Mouse (Mus musculus): ENCODE measurements around the gene Tab2. TPM values are rescaled to one million over a fixed set of nuclear protein-coding genes. Genes with fewer than 3 reads are reported as not detected.

Tab2 gene
- polyA plus RNA-seq (2016; fragmentation: Nextera tagmentation; extraction: Ambion mirVana), result 20.2 and 21.5 TPM in 2 replicates

DNA sequence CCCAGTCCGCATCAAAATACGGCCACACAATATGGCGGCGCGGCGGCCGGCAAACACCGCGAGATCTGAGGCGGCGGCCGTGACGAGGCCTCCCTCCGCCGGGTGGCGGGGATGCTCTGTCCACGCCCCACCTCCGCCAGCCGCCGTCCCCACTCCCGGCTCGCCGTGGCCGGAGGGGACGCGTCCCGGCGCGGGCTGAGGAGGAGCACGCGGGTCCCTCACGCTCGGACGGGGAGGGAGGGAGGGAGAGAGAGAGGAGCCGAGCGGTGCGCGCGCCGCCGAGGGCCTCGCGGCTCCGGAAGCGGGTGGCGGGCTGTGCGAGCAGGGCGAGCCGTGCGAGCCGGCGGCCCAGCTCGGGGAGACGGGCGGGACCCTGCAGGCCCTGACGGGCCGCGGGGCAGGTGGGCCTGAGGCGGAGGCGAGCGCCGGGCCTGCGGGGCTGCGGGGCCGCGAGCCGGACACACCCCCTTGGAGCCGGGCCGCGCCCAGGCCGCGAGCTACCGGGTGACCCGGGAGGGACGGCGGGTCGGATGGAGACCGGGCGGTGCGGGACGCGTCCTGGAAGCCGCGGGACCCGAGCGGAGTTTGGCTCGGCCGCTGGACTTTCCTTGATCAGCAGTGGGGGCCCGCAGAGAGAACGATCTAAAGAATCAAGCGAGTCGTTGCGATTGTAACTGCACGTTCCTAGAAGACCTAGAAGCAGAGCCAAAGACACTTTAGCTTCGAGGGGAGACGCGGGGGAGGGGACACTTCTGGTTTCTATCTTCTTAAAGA lies at the start of gene Tab2:
Tab2 (minus strand) TSS at position 3 of the 774 bp plus-strand sequence.
- H3K4me3 ChIP-seq, result peak within 1 kb of the TSS; percentile 98
- H3K36me3 ChIP-seq, result no peaks in the 10 kb centered on the region
- H3K4me2 ChIP-seq (replicated peaks), result peak within 1 kb of the TSS; percentile 85
- ATAC-seq (ENCODE audit: low FRiP score, low read depth), result peak; percentile 96
- peak within 1 kb of the TSS; percentile 99 for H3K9ac ChIP-seq (replicated peaks)
- H3K27me3 ChIP-seq, result no peaks in the 10 kb centered on the region
- peak within 1 kb of the TSS; percentile 100 for H3K27ac ChIP-seq (replicated peaks)
- H3K9me3 ChIP-seq, result no peaks in the 10 kb centered on the region
- WGBS, result under 1% methylated on average over 75 of the region's 97 CpGs
- H3K4me1 ChIP-seq, result peaks cover 18% of the 10 kb centered on the region

DNA sequence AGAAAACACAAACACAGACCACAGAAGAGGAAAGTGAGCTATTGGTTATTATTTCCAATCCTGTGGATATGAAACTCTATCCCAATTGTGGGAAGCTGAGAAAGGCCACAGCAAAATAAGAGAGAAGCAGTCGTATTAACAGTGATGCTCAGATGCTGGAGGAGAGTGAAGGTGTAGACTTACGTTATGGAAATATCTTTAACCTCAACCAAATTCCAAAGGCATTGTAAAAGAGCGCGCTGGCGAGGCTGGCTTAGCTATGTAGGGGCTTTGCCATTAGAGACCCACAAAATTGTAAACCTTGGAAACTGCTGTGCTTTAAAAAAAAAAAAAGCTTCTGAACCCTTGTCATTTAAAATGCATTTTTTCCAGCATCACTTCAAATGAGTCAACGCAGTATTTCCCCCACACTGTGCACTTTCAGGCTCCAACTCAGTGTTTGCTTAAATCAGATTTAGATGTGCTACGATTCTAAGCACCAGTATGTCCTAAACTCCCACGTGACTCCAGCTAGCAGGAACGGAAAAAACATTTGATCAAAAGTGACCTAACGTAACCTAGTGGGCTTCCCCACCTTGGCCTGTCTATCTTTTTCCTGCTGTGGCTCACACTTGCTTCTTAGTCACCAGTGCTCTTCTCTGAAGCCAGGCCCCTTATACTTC lies 36.4 kb upstream of the Tab2 start:
- Histone ChIP-seq H3K4me3 (no peak overlapping the region), H3K9me3 (no peaks in the 10 kb centered on the region), H3K4me1 (no peaks in the 10 kb centered on the region), H3K27ac (replicated peaks) (no peak overlapping the region), H3K9ac (replicated peaks) (no peak overlapping the region), H3K4me2 (replicated peaks) (no peak overlapping the region), H3K27me3 (no peaks in the 10 kb centered on the region), H3K36me3 (no peaks in the 10 kb centered on the region)
- no peak for ATAC-seq (ENCODE audit: low FRiP score, low read depth)
- 79% methylated on average over 10 of the region's 10 CpGs for WGBS

DNA sequence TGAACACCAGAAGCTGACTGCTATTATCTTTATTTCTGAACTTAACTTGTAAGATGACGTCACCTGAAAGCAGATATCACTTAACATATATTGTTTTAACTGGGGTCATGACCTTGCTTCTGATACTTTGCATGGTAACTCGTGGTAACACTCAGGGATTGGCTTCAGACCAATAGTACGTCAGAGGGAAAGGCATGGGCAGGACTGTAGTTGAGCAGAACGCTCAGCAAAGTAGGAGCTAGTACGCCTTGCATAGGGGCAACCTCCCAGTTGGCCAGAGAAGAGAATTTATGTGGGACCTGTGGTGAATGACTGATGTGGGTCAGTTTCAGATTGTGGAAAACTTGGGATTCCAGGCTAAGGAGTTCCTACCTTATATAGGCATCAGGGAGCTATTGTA lies 35.6 kb upstream of the Tab2 start:
- Histone ChIP-seq H3K4me1 (no peaks in the 10 kb centered on the region), H3K27me3 (no peaks in the 10 kb centered on the region), H3K36me3 (no peaks in the 10 kb centered on the region), H3K4me3 (no peak overlapping the region), H3K27ac (replicated peaks) (no peak overlapping the region), H3K9me3 (no peaks in the 10 kb centered on the region), H3K9ac (replicated peaks) (no peak overlapping the region), H3K4me2 (replicated peaks) (no peak overlapping the region)
- ATAC-seq (ENCODE audit: low FRiP score, low read depth), result no peak
- 83% methylated on average over 5 of the region's 5 CpGs for WGBS

DNA sequence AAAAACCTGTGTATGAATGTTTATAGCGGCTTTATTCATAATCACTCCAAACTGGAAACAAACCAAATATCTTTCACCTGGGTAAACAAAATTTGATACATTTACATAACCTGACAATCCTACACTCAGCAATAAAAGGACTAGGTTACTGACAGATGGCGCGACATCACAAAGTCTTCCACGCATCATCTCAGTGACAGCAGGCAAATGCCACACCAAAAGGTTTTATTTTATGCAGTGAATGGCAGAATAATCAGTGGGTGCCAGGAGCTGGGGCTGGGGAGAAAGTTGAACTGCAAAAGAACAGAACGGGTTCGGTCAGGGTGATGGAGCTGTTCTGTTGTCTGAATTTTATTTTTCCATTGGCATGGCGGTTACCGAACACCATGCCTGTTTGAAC lies 31.5 kb upstream of the Tab2 start:
- no peak for ATAC-seq (ENCODE audit: low FRiP score, low read depth)
- Histone ChIP-seq H3K27me3 (no peaks in the 10 kb centered on the region), H3K36me3 (no peaks in the 10 kb centered on the region), H3K9ac (replicated peaks) (no peak overlapping the region), H3K9me3 (no peaks in the 10 kb centered on the region), H3K27ac (replicated peaks) (no peak overlapping the region), H3K4me3 (no peak overlapping the region), H3K4me1 (no peaks in the 10 kb centered on the region), H3K4me2 (replicated peaks) (no peak overlapping the region)
- 96% methylated on average over 8 of the region's 8 CpGs for WGBS

DNA sequence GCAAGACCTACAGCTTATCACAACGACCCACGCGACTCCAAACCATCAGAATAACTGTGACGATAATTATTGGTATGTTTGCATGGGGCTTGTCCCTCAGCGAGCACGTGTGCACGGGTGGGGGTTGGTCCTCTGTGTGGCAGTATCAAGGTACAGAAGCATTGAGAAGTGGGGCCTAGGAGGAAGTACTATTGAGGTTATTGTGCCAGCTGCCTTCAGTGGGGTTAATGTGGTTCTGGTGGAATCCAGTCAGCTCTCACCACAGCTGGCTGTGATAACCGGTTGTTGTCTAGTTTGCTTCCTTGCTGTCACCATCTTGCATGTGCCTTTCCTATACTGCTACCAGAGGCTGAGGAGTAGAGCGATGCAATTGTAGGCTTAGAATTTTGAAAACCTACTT lies 20.4 kb upstream of the Tab2 start:
- Histone ChIP-seq H3K27me3 (no peaks in the 10 kb centered on the region), H3K9me3 (no peaks in the 10 kb centered on the region), H3K4me3 (no peak overlapping the region), H3K36me3 (no peaks in the 10 kb centered on the region), H3K4me1 (no peaks in the 10 kb centered on the region), H3K27ac (replicated peaks) (no peak overlapping the region), H3K4me2 (replicated peaks) (no peak overlapping the region), H3K9ac (replicated peaks) (no peak overlapping the region)
- ATAC-seq (ENCODE audit: low FRiP score, low read depth), result no peak
- WGBS, result 96% methylated on average over 9 of the region's 9 CpGs

DNA sequence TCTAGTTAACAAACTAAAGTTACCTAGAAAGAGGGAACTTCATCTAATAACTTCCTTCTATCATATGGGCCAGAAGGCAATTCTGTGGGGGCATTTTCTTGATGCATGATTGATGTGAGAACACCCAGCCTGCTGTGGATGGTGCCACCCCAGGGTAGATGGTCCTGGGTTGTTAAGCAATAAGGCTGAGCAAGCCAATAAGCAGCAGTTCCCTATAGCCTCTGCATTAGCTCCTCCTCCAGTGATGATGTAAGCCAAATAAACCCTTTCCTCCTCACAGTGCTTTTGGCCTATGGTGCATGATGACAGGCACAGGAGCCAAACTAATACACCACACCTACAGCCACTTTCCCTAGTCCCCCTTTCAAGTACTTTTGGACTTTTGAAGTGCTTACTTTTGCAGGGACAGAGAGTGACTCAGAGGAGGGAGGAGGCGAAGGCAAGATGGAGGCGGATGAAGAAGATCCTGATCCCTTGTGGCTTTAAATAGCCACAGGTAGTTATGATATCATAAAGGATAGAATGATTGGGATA lies 12.8 kb upstream of the Tab2 start:
- H3K36me3 ChIP-seq, result no peaks in the 10 kb centered on the region
- 94% methylated on average over 2 of the region's 2 CpGs for WGBS
- no peaks in the 10 kb centered on the region for H3K9me3 ChIP-seq

DNA sequence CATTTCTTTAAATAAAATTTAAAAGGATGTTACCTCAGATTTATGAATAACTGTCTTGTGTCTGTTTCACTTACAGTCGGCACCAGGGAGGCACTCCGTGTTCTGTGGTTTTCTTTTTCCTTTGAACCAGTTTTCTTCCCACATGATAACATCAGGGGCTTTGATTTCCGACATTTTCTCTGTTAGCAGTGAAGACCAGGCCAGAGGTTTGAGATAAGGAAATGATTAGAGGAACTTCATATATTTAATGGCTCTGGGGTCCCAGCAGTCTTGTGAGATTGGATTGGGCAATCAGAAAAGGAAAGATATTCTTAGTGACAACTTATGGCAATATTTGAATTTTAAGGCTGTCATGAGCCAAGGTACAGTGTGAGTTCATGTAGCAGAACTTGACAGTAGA lies 11.1 kb upstream of the Tab2 start:
- no peaks in the 10 kb centered on the region for H3K27me3 ChIP-seq
- no peak overlapping the region for H3K4me2 ChIP-seq (replicated peaks)

More for the DNA sequence above, 12.8 kb upstream of the Tab2 start:
- no peak overlapping the region for H3K4me2 ChIP-seq (replicated peaks)
- no peaks in the 10 kb centered on the region for H3K27me3 ChIP-seq
- no peak overlapping the region for H3K27ac ChIP-seq (replicated peaks)
- no peak overlapping the region for H3K9ac ChIP-seq (replicated peaks)
- H3K4me1 ChIP-seq, result no peaks in the 10 kb centered on the region
- ATAC-seq (ENCODE audit: low FRiP score, low read depth), result no peak
- H3K4me3 ChIP-seq, result no peak overlapping the region

DNA sequence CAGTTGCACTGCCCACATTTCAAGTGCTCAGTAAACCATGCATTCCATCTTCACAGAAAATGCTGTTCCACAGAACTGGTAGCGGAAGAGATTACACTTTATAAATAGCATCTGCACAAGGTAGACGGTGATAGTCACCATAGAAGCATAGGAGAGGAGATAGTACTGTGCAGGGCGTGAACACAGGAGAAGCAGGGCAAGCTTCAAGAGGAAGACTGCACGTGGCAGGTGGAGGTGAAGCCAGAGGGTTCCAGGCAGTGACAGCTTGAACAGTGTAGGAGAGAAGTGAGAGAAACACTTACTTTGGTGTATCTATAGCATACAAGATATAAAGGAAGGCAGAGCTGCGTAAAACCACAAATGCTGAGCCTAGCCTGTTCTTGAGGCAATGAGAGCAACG lies 3.0 kb upstream of the Tab2 start:
- H3K36me3 ChIP-seq, result no peaks in the 10 kb centered on the region
- H3K4me1 ChIP-seq, result peaks cover 7% of the 10 kb centered on the region
- H3K9me3 ChIP-seq, result no peaks in the 10 kb centered on the region
- WGBS, result 82% methylated on average over 6 of the region's 6 CpGs
- no peak overlapping the region for H3K4me2 ChIP-seq (replicated peaks)
- ATAC-seq (ENCODE audit: low FRiP score, low read depth), result no peak
- no peak overlapping the region for H3K27ac ChIP-seq (replicated peaks)
- H3K9ac ChIP-seq (replicated peaks), result no peak overlapping the region
- H3K4me3 ChIP-seq, result no peak overlapping the region
- no peaks in the 10 kb centered on the region for H3K27me3 ChIP-seq

More for the DNA sequence above, 11.1 kb upstream of the Tab2 start:
- no peaks in the 10 kb centered on the region for H3K9me3 ChIP-seq
- H3K4me3 ChIP-seq, result no peak overlapping the region
- 85% methylated on average over 3 of the region's 3 CpGs for WGBS
- H3K4me1 ChIP-seq, result no peaks in the 10 kb centered on the region
- H3K27ac ChIP-seq (replicated peaks), result no peak overlapping the region
- no peaks in the 10 kb centered on the region for H3K36me3 ChIP-seq
- H3K9ac ChIP-seq (replicated peaks), result no peak overlapping the region
- no peak for ATAC-seq (ENCODE audit: low FRiP score, low read depth)

DNA sequence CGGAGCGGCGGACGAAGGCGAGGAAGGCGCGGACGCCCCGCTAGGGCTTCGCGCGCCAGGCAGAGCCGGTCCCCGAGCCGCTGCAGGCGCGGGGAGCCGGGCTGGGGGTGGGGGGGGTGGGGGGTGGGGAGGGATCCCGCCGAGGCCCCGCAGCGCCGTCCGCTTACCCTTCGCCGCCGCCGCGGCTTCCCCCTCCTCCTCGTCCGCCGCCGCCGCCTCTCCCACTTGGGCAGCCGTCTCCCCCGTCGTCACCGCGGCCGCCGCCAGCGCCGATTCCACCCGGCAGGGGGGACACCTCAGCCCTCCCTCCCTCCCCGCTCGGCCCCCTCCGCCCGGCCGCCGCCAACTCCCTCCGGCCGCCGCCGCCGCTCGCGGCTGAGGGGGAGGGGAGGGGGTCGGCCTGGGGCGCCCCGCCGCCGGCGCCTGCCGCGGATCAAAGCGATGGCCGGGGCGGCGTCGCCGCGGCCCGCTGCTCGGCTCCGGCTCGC lies 352 bp downstream of the Tab2 start:
- Histone ChIP-seq H3K27me3 (no peaks in the 10 kb centered on the region), H3K4me2 (replicated peaks) (peak overlapping the region; percentile 85), H3K9me3 (no peaks in the 10 kb centered on the region), H3K36me3 (no peaks in the 10 kb centered on the region), H3K27ac (replicated peaks) (peak overlapping the region; percentile 100), H3K4me1 (peaks cover 18% of the 10 kb centered on the region), H3K4me3 (peak overlapping the region; percentile 98), H3K9ac (replicated peaks) (peak overlapping the region; percentile 99)
- ATAC-seq (ENCODE audit: low FRiP score, low read depth), result peak; percentile 80; the same call in 1 of the 2 replicates
- WGBS, result 0% methylated on average over 18 of the region's 76 CpGs

DNA sequence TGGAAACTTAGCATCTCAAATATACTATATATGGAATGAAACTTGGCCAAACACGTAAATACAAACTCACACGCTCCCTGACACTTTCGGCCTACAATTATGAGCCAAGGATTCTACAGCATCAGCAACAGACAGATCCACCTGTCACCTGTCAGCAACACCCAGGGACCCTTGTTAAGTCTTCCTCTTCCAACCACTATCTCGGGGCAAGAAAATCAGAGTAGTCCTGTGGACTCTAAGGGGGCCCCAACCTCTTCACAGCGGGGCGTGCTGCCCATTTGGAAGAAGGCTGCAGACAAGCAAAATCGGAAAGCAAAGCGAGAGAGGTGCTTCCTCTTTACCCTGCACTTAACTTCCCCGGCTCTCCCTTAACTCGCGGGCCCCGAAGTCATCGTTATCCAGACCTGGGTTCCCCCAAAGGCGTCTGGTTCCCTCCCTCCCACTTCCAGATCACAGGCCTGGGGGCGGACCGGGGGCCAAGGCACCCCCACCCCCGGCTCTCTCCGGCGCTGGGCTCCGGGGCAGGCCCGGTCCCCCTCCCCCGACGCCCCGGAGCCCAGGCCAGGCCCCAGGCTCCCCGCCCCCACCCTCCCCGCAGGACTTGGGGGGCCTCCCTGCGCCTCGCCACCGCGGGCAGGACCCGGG lies 919 bp downstream of the Tab2 start:
- no peak; the same call in 1 of the 2 replicates for ATAC-seq (ENCODE audit: low FRiP score, low read depth)

DNA sequence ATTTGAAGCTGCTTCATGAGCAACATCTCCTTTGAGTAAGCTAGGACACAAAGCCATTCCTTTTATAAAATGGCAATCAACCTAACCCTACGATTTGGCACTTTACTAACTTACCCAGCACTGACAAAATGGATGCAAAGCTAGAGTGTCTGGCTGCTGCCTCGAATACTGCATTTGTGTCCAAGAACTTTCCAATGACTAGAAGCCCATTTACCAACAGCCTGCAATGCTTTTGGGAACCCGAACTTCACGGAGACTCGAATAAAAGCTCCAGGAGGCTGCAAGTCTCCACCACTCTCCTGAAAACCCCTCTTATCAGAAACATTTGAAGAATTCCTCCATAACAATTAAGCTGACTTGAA lies 1.4 kb downstream of the Tab2 start:
- no peaks in the 10 kb centered on the region for H3K9me3 ChIP-seq
- H3K27me3 ChIP-seq, result no peaks in the 10 kb centered on the region
- H3K4me2 ChIP-seq (replicated peaks), result peak overlapping the region; percentile 85
- under 1% methylated on average over 5 of the region's 5 CpGs for WGBS
- no peak for ATAC-seq (ENCODE audit: low FRiP score, low read depth)
- peaks cover 18% of the 10 kb centered on the region for H3K4me1 ChIP-seq
- H3K27ac ChIP-seq (replicated peaks), result peak overlapping the region; percentile 100; the same call in 1 of the 2 replicates
- peak overlapping the region; percentile 98 for H3K4me3 ChIP-seq
- H3K9ac ChIP-seq (replicated peaks), result peak overlapping the region; percentile 99
- H3K36me3 ChIP-seq, result no peaks in the 10 kb centered on the region

More for the DNA sequence above, 919 bp downstream of the Tab2 start:
- Histone ChIP-seq H3K36me3 (no peaks in the 10 kb centered on the region), H3K9ac (replicated peaks) (peak overlapping the region; percentile 99), H3K4me3 (peak overlapping the region; percentile 98), H3K27me3 (no peaks in the 10 kb centered on the region), H3K9me3 (no peaks in the 10 kb centered on the region), H3K4me2 (replicated peaks) (peak overlapping the region; percentile 85), H3K27ac (replicated peaks) (peak overlapping the region; percentile 100), H3K4me1 (peaks cover 18% of the 10 kb centered on the region)
- under 1% methylated on average over 16 of the region's 31 CpGs for WGBS

DNA sequence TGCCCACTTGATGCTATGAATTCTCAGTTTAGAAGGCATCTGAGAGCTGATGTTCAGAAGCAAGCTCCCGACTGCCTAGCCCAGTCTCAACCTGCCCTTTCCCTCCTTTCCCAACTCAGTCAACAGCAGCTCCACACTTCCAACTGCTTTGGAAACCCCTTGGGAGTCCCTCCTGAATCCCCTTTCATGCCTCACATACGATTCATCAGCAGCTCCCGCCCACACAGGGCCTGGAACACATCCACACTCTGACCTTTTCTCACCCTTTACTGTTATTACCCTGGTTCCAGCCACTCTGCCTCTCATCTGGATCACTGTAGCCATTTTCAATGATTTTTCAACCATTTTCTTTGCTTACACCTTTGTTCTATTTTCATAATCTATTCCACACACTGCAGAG lies 13.0 kb downstream of the Tab2 start:
- Histone ChIP-seq H3K9ac (replicated peaks) (no peak overlapping the region), H3K4me3 (no peak overlapping the region), H3K4me2 (replicated peaks) (no peak overlapping the region), H3K4me1 (no peaks in the 10 kb centered on the region), H3K27ac (replicated peaks) (no peak overlapping the region), H3K27me3 (no peaks in the 10 kb centered on the region), H3K9me3 (no peaks in the 10 kb centered on the region), H3K36me3 (peaks cover 6% of the 10 kb centered on the region; the same call in 1 of the 2 replicates)
- 56% methylated on average over 3 of the region's 3 CpGs for WGBS
- ATAC-seq (ENCODE audit: low FRiP score, low read depth), result no peak

Measured in midbrain, embryonic 12.5 days (tissue).